Mouse (Mus musculus): Measurements from ENCODE around the gene Tecr. TPM values are rescaled to one million over a fixed set of nuclear protein-coding genes. Genes with fewer than 3 reads are reported as not detected.

Gene Tecr
- polyA plus RNA-seq, 1 experiment from 2014 or later, result 413 TPM

- ATAC-seq (ENCODE audit: low FRiP score, low TSS enrichment), result no peak
- no peaks in the 10 kb centered on the region for H3K27me3 ChIP-seq (ENCODE audit: control insufficient read depth, insufficient read depth, low read length)
Measured at GRCm38 (mm10) chr8:83578131-83579055, 29.4 kb downstream of the Tecr start.

GRCm38 (mm10) chr8:83577384-83577791, 30.4 kb downstream of the Tecr start:
- Histone ChIP-seq H3K27me3 (ENCODE audit: control insufficient read depth, insufficient read depth, low read length) (no peaks in the 10 kb centered on the region), H3K9me3 (ENCODE audit: control insufficient read depth, low read length) (no peaks in the 10 kb centered on the region), H3K4me2 (replicated peaks; ENCODE audit: low read depth) (no peak overlapping the region), H3K36me3 (ENCODE audit: control insufficient read depth, insufficient read depth, low read length) (peaks cover 2% of the 10 kb centered on the region; the same call in 1 of the 2 replicates), H3K4me1 (replicated peaks; ENCODE audit: control insufficient read depth, insufficient read depth) (peaks cover 6% of the 10 kb centered on the region; the same call in 1 of the 2 replicates), H3K27ac (replicated peaks) (no peak overlapping the region; the same call in 1 of the 2 replicates), H3K9ac (ENCODE audit: low read length) (no peak overlapping the region), H3K4me3 (ENCODE audit: low read depth, low read length) (no peak overlapping the region)
- ATAC-seq (ENCODE audit: low FRiP score, low TSS enrichment), result peak; percentile 14; the same call in 1 of the 2 replicates
- whole genome bisulfite sequencing, result 54% methylated on average over 9 of the region's 9 CpGs
- peak; percentile 12 for DNase-seq (ENCODE audit: low spot score)
- no peak for TF ChIP-seq CTCF (IDR thresholded peaks at IDR 0.05; ENCODE audit: low read depth)
- no peak for TF ChIP-seq EP300 (optimal IDR thresholded peaks at IDR 0.05)

More at GRCm38 (mm10) chr8:83578131-83579055, 29.4 kb downstream of the Tecr start:
- Histone ChIP-seq H3K9ac (ENCODE audit: low read length) (no peak overlapping the region; the same call in 1 of the 2 replicates), H3K4me3 (ENCODE audit: low read depth, low read length) (no peak overlapping the region), H3K9me3 (ENCODE audit: control insufficient read depth, low read length) (no peaks in the 10 kb centered on the region), H3K4me2 (replicated peaks; ENCODE audit: low read depth) (no peak overlapping the region), H3K27ac (replicated peaks) (no peak overlapping the region), H3K36me3 (ENCODE audit: control insufficient read depth, insufficient read depth, low read length) (no peaks in the 10 kb centered on the region; the same call in 1 of the 2 replicates), H3K4me1 (replicated peaks; ENCODE audit: control insufficient read depth, insufficient read depth) (peaks cover 6% of the 10 kb centered on the region; the same call in 1 of the 2 replicates)
- TF ChIP-seq CTCF (IDR thresholded peaks at IDR 0.05; ENCODE audit: low read depth) (no peak), EP300 (optimal IDR thresholded peaks at IDR 0.05) (no peak)
- peak; percentile 14 for DNase-seq (ENCODE audit: low spot score)
- 63% methylated on average over 17 of the region's 17 CpGs for WGBS

GRCm38 (mm10) chr8:83576921-83577320, 30.9 kb downstream of the Tecr start:
- 58% methylated on average over 4 of the region's 4 CpGs for WGBS
- peaks cover 3% of the 10 kb centered on the region; the same call in 1 of the 2 replicates for H3K36me3 ChIP-seq (ENCODE audit: control insufficient read depth, insufficient read depth, low read length)
- no peaks in the 10 kb centered on the region for H3K27me3 ChIP-seq (ENCODE audit: control insufficient read depth, insufficient read depth, low read length)
- no peak overlapping the region for H3K4me3 ChIP-seq (ENCODE audit: low read depth, low read length)
- H3K4me2 ChIP-seq (replicated peaks; ENCODE audit: low read depth), result no peak overlapping the region
- ATAC-seq (ENCODE audit: low FRiP score, low TSS enrichment), result no peak
- peak; percentile 12 for DNase-seq (ENCODE audit: low spot score)
- H3K9ac ChIP-seq (ENCODE audit: low read length), result no peak overlapping the region
- H3K27ac ChIP-seq (replicated peaks), result no peak overlapping the region
- H3K9me3 ChIP-seq (ENCODE audit: control insufficient read depth, low read length), result no peaks in the 10 kb centered on the region
- TF ChIP-seq CTCF (IDR thresholded peaks at IDR 0.05; ENCODE audit: low read depth) (no peak), EP300 (optimal IDR thresholded peaks at IDR 0.05) (no peak)
- H3K4me1 ChIP-seq (replicated peaks; ENCODE audit: control insufficient read depth, insufficient read depth), result peaks cover 6% of the 10 kb centered on the region; the same call in 1 of the 2 replicates

DNA sequence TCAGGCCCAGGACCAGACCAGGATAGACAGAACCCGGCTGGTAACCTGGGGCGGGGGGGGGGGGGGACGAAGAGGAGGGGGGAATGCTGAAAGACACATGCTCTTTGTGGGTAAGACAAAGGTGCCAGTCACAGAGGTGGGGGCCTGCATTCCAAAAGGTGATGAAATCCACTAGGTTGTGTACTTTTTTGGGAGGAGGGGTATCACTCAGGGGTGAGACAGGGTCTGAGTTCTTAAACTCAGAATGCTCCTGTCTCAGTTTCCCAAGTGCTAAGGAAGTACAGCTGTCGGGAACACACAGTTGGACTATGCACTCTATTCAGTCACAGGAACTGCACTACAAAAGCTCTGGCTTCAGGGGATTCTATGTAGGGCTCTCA, 31.3 kb downstream of the Tecr start:
- no peak overlapping the region for H3K4me2 ChIP-seq (replicated peaks; ENCODE audit: low read depth)
- no peak overlapping the region for H3K9ac ChIP-seq (ENCODE audit: low read length)
- DNase-seq (ENCODE audit: low spot score) (peak; percentile 10), ATAC-seq (ENCODE audit: low FRiP score, low TSS enrichment) (no peak)
- peaks cover 6% of the 10 kb centered on the region; the same call in 1 of the 2 replicates for H3K4me1 ChIP-seq (replicated peaks; ENCODE audit: control insufficient read depth, insufficient read depth)
- no peak overlapping the region for H3K27ac ChIP-seq (replicated peaks)
- H3K27me3 ChIP-seq (ENCODE audit: control insufficient read depth, insufficient read depth, low read length), result no peaks in the 10 kb centered on the region
- 33% methylated on average over 2 of the region's 4 CpGs for WGBS
- H3K9me3 ChIP-seq (ENCODE audit: control insufficient read depth, low read length), result no peaks in the 10 kb centered on the region
- H3K36me3 ChIP-seq (ENCODE audit: control insufficient read depth, insufficient read depth, low read length), result peaks cover 6% of the 10 kb centered on the region; the same call in 1 of the 2 replicates
- no peak for TF ChIP-seq CTCF (IDR thresholded peaks at IDR 0.05; ENCODE audit: low read depth)
- no peak for TF ChIP-seq EP300 (optimal IDR thresholded peaks at IDR 0.05)
- no peak overlapping the region for H3K4me3 ChIP-seq (ENCODE audit: low read depth, low read length)

- H3K4me1 ChIP-seq (replicated peaks; ENCODE audit: control insufficient read depth, insufficient read depth), result peaks cover 6% of the 10 kb centered on the region; the same call in 1 of the 2 replicates
- ATAC-seq (ENCODE audit: low FRiP score, low TSS enrichment) (no peak), DNase-seq (ENCODE audit: low spot score) (peak; percentile 13)
- H3K27me3 ChIP-seq (ENCODE audit: control insufficient read depth, insufficient read depth, low read length), result no peaks in the 10 kb centered on the region
- no peak overlapping the region for H3K4me2 ChIP-seq (replicated peaks; ENCODE audit: low read depth)
- TF ChIP-seq EP300 (optimal IDR thresholded peaks at IDR 0.05) (no peak), CTCF (IDR thresholded peaks at IDR 0.05; ENCODE audit: low read depth) (no peak)
- H3K9ac ChIP-seq (ENCODE audit: low read length), result peak overlapping the region; percentile 13; the same call in 1 of the 2 replicates
- no peak overlapping the region for H3K4me3 ChIP-seq (ENCODE audit: low read depth, low read length)
- no peaks in the 10 kb centered on the region for H3K9me3 ChIP-seq (ENCODE audit: control insufficient read depth, low read length)
- H3K36me3 ChIP-seq (ENCODE audit: control insufficient read depth, insufficient read depth, low read length), result peaks cover 10% of the 10 kb centered on the region; the same call in 1 of the 2 replicates
- H3K27ac ChIP-seq (replicated peaks), result 0 out of 2 replicates have a peak overlapping the region, but pooled peaks have one; percentile 35
- WGBS, result 64% methylated on average over 17 of the region's 17 CpGs
Measured at GRCm38 (mm10) chr8:83575561-83576515, 31.9 kb downstream of the Tecr start.

All from stomach, postnatal 0 days (tissue).